Mouse (Mus musculus) lung, postnatal 25 days (tissue): ENCODE results near the gene Socs3.

Experiments used
- DNase-seq: peaks from one replicate; pipeline ENCODE4 v3.0.0; 2022; ENCODE audit warnings: low spot score

Socs3 gene

DNA sequence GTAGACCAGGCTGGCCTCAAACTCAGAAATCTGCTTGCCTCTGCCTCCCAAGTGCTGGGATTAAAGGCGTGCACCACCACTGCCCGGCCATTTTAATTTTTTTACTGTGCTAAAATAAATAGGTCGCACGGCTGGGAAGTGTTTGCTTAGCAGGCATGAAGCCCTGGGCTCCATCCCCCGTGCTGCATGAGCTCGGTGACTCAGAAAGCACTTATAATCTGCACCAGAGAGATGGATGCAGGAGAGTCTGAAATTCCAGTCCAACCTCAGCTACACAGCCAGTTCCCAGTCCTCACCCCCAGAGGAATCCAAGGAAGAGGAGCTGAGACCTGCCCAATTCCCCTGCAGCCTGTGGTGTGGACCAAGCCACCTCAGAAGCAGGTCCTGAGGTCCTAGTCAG lies 45.4 kb downstream of the Socs3 start:
- no peak for DNase-seq

DNA sequence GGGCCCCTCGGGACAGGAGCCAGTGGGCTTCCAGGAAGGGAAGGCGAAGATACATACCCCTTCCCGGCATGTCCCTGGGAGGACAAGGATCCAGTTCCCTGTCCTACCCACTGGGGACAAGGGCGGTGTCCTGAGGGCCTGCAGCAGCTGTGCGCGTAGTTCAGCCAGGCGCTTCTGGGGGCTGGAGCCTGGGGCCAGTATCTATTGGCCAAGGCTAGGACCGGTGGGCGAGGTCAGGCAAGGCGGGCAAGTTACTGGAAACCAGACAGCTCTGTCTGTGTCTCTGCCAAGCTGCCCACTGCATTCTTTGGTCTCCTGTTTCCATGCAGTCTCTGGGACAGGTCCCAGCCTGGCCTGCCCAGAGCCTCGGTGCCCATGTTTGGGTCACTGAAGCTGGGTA lies 46.6 kb downstream of the Socs3 start:
- DNase-seq, result no peak

DNA sequence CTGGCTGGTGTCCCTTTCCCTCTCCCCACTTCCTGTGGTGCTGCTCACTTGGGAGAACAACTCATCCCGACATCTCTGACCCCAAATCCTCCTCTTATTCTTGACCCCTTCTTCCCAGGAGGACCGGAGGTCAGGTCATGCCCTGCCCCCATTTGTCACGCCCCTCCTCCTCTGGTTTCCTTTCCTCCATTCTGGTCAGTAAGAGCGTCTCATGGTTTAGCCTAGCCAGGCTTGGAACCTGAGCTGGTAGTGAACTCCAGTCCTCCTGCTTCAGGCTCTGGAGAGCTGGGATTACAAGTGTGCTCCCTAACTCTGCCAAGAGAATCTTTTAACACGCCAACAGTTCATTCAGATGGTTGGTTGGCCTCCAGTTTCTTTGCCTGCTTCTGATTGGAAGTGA lies 50.6 kb downstream of the Socs3 start:
- no peak for DNase-seq

DNA sequence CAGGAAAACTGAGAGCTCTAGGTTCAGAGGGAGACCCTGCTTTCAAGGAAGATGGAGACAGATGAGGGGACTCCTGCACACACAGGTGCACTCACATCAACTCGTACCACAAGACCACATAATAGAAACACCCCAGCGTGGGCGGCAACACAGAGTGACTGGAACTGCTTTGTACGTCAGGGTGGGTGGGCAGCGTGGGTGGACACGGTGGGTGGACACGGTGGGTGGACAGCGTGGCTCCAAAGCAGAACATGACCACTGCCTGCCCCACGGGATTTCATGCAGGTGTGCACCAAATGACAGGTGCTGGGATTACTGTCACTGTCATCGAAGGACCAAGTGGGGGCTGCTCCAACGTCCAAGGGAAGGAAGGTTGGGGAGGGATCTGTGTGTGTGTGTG lies 51.3 kb downstream of the Socs3 start:
- DNase-seq, result no peak
